Mouse (Mus musculus): ENCODE measurements around the gene Abcg4. TPM values are rescaled to one million over a fixed set of nuclear protein-coding genes. Genes with fewer than 3 reads are reported as not detected.

Abcg4 gene
- total and polyA plus RNA-seq, 3 experiments = 0.23 to 1.1 (median 0.72) TPM

DNA sequence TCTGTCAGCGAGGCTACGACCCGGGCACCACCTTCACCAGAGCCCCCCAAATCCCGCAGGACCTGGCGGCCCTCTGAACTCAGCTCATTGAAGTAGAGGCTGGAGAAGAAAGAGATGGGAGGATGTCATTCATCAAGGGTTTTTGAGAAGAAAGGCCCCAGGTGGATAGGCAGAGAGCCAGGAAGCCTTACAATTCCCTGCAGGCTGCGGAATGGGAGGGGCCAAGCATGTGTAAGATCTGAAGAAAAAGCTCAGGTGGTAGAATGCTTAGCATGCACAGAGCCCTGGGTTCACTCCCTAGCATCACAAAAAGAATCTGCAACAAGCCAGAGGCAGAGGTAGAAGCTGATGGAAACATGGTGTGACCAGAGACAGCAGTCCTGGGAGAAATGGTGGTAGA is 35.0 kb downstream of the Abcg4 start:
- TF ChIP-seq EP300 (IDR thresholded peaks at IDR 0.05; ENCODE audit: low read length) (no peak), ZKSCAN1 (IDR thresholded peaks at IDR 0.05; ENCODE audit: borderline replicate concordance, low read depth, low read length) (no peak), MEF2A (IDR thresholded peaks at IDR 0.05; ENCODE audit: borderline replicate concordance, low read depth, low read length) (no peak), E2F4 (IDR thresholded peaks at IDR 0.05; ENCODE audit: insufficient replicate concordance, low read depth, low read length) (no peak)
- H3K4me2 ChIP-seq (ENCODE audit: insufficient read depth, low read depth, poor library complexity, severe bottlenecking) = no peak overlapping the region
- no peak for DNase-seq (ENCODE audit: extremely low read depth)
- H3K27me3 ChIP-seq (replicated peaks) = no peaks in the 10 kb centered on the region
- no peak overlapping the region for H3K9ac ChIP-seq (ENCODE audit: insufficient read depth, low read depth)
- H3K4me1 ChIP-seq (ENCODE audit: control insufficient read depth in 1 of 2, insufficient read depth in 2 of 2) = peaks cover 2 to 22% of the 10 kb centered on the region in 2 experiments; a peak in 2 of 4 replicates
- dilution Hi-C loops (cut with MboI; ENCODE audit: extremely low pct_ligation_motif_present, extremely low pct_unique_long_range_greater_than_20kb, low sequenced_read_pairs) (no loop called here), in situ Hi-C loops (cut with MboI; ENCODE audit: low pct_ligation_motif_present, low pct_unique_long_range_greater_than_20kb, low sequenced_read_pairs) (no loop called here)
- H3K27ac ChIP-seq (ENCODE audit: insufficient read depth, low read depth) = no peak overlapping the region
- H3K36me3 ChIP-seq (replicated peaks in 1 of 2; ENCODE audit: control insufficient read depth in 1 of 2, insufficient read depth in 1 of 2, low read length in 1 of 2) = peaks cover 13 to 55% of the 10 kb centered on the region in 2 experiments
- H3K79me2 ChIP-seq (replicated peaks; ENCODE audit: control insufficient read depth, extremely low read depth, insufficient read depth, poor library complexity, severe bottlenecking) = no peaks in the 10 kb centered on the region
- no peak overlapping the region for H3K4me3 ChIP-seq (replicated peaks in 1 of 3; ENCODE audit: low read depth in 2 of 3, low read length in 2 of 3, poor library complexity in 1 of 3)
- no peaks in the 10 kb centered on the region for H3K9me3 ChIP-seq (replicated peaks; ENCODE audit: low read length)

DNA sequence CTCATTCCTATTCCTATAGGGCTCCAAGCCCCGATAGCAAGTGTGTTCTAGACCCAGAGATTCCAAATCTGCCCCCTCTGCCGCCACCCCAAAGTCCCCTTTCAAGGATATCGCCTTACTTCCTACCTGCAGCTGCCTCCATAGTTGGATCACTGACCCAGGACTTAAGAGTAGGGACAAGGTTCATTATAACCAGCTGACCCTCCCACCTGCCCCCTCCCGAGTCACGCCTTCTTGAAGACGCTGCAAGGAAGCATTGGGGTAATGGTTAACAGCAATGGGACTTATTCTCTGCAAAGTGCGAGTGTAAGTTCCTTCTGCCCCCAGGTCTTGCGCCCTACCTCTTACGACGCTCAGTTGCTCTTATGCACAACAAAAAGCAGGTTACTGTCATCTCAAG is 37.1 kb downstream of the Abcg4 start, which contains the start of gene Pdzd3:
Gene Pdzd3, minus strand, starts transcription at position 158 of the 400 bp plus-strand sequence.
- dilution Hi-C loops (cut with MboI; ENCODE audit: extremely low pct_ligation_motif_present, extremely low pct_unique_long_range_greater_than_20kb, low sequenced_read_pairs) = no loop called here
- TF ChIP-seq JUND (conservative IDR thresholded peaks at IDR 0.05; ENCODE audit: low read depth, low read length) (no peak), NELFE (IDR thresholded peaks at IDR 0.05; ENCODE audit: low read depth, low read length) (no peak), SMC3 (IDR thresholded peaks at IDR 0.05; ENCODE audit: low read depth, low read length) (no peak), UBTF (IDR thresholded peaks at IDR 0.05; ENCODE audit: low read depth, low read length) (no peak), POLR2A (IDR thresholded peaks at IDR 0.05; ENCODE audit: low read depth, low read length) (no peak), USF1 (IDR thresholded peaks at IDR 0.05; ENCODE audit: low read depth, low read length) (no peak), CTCF (conservative IDR thresholded peaks at IDR 0.05 in 1 of 2, IDR thresholded peaks at IDR 0.05 in 1 of 2; ENCODE audit: low read depth in 2 of 2, low read length in 2 of 2) (no peak), TBP (conservative IDR thresholded peaks at IDR 0.05; ENCODE audit: low read depth, low read length) (no peak), CHD2 (IDR thresholded peaks at IDR 0.05; ENCODE audit: low read length) (no peak), BHLHE40 (IDR thresholded peaks at IDR 0.05; ENCODE audit: low read depth, low read length) (no peak), NRF1 (IDR thresholded peaks at IDR 0.05; ENCODE audit: low read depth, low read length) (no peak), ZKSCAN1 (IDR thresholded peaks at IDR 0.05; ENCODE audit: borderline replicate concordance, low read depth, low read length) (no peak)

More for the DNA sequence above, 37.1 kb downstream of the Abcg4 start, which contains the start of gene Pdzd3:
- Histone ChIP-seq H3K36me3 (replicated peaks in 1 of 2; ENCODE audit: control insufficient read depth in 1 of 2, insufficient read depth in 1 of 2, low read length in 1 of 2) (peaks cover 10 to 39% of the 10 kb centered on the region in 2 experiments), H3K27ac (ENCODE audit: insufficient read depth, low read depth) (no peak within 1 kb of the TSS), H3K27me3 (replicated peaks) (no peaks in the 10 kb centered on the region), H3K4me2 (ENCODE audit: insufficient read depth, low read depth, poor library complexity, severe bottlenecking) (no peak within 1 kb of the TSS), H3K79me2 (replicated peaks; ENCODE audit: control insufficient read depth, extremely low read depth, insufficient read depth, poor library complexity, severe bottlenecking) (no peaks in the 10 kb centered on the region), H3K4me3 (replicated peaks in 1 of 3; ENCODE audit: low read depth in 2 of 3, low read length in 2 of 3, poor library complexity in 1 of 3) (no peak within 1 kb of the TSS), H3K4me1 (ENCODE audit: control insufficient read depth in 1 of 2, insufficient read depth in 2 of 2) (peaks cover 0 to 6% of the 10 kb centered on the region in 2 experiments; a peak in 1 of 4 replicates), H3K9me3 (replicated peaks; ENCODE audit: low read length) (no peaks in the 10 kb centered on the region), H3K9ac (ENCODE audit: insufficient read depth, low read depth) (no peak within 1 kb of the TSS)
- DNase-seq (ENCODE audit: extremely low read depth) = no peak
- in situ Hi-C loops (cut with MboI; ENCODE audit: low pct_ligation_motif_present, low pct_unique_long_range_greater_than_20kb, low sequenced_read_pairs) = no loop called here

Data from CH12.LX (cell line).